Mouse (Mus musculus) embryonic fibroblast, embryonic 13.5 days (primary cell): ENCODE measurements around the gene Dnmt3c. TPM values are rescaled to one million over a fixed set of nuclear protein-coding genes. Genes with fewer than 3 reads are reported as not detected.

Source experiments
- H3K27ac ChIP-seq: 2 replicates; pipeline ENCODE4 v1.5.1; 2012; ENCODE audit warnings: low read length, control low read depth, inconsistent platforms; ENCODE audit not compliant: insufficient read depth
- H3K4me1 ChIP-seq: 2 replicates; pipeline ENCODE4 v1.6.1; 2011; ENCODE audit warnings: low read length; ENCODE audit not compliant: control insufficient read depth, insufficient read depth
- H3K4me3 ChIP-seq: 2 replicates; pipeline ENCODE4 v1.5.1; 2011; ENCODE audit warnings: mild to moderate bottlenecking, control low read depth, low read length; ENCODE audit not compliant: insufficient read depth
- CTCF ChIP-seq: IDR thresholded peaks from 2 replicates; pipeline ENCODE4 v1.5.1; 2011; ENCODE audit warnings: mild to moderate bottlenecking, control low read depth, low read length, moderate library complexity, borderline replicate concordance; ENCODE audit not compliant: insufficient read depth
- POLR2A ChIP-seq: IDR thresholded peaks from 2 replicates; pipeline ENCODE4 v1.6.1; 2011; ENCODE audit warnings: low read depth, mild to moderate bottlenecking, control low read depth, low read length, moderate library complexity
- polyA plus RNA-seq: library from polyadenylated mRNA; stranded (reverse); fragments of >200 nt; gene quantifications from 2 replicates; pipeline ENCODE4 v1.2.4, GENCODE M21; 2011; ENCODE audit warnings: low read depth; ENCODE audit not compliant: missing spikeins, insufficient read length

Gene Dnmt3c
- polyA plus RNA-seq, 1 experiment: not detected

DNA sequence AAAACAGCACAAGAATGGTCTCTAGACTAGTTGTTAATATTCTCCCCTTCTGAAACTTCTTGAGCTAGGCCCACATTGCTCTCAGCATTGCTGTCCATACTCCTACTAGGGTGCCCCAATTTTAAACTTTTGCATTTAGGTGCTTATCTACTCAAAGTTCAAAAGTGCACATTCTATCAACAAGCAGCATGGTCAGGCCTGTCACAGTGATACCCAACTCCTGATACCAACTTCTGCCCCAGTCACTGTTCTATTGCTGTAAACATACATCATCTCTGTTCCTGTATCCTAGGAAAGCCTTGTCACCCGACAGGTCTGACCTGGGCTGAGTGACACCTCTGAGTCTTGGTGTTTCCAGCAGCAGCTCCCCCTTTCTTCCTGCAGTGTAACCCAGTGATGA lies 26.6 kb downstream of the Dnmt3c start:
- H3K27ac ChIP-seq: no peak overlapping the region
- H3K4me1 ChIP-seq: no peaks in the 10 kb centered on the region
- TF ChIP-seq CTCF: no peak
- no peak for TF ChIP-seq POLR2A
- H3K4me3 ChIP-seq: no peak overlapping the region

DNA sequence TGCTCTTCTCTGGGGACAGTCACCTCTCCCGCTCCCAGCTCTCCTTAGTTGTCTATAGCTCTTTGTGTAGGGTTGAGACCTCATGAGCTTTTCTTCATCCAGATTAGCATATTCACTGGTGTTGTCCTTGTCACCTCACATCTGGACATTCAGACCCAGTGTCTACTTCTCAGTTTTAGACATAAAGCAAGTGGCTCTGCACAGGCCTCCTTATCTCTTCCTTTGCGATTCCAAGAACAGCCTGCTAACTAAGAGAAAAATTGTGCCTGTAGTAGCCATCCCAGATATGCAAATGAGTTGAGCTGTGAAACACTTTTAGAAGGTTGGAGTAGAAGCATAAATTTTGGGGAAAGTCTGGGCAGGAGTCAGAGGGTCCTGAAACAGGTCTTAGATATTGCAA lies 28.0 kb downstream of the Dnmt3c start:
- no peak for TF ChIP-seq POLR2A
- TF ChIP-seq CTCF: no peak
- Histone ChIP-seq H3K4me3 (no peak overlapping the region), H3K27ac (no peak overlapping the region), H3K4me1 (no peaks in the 10 kb centered on the region)

DNA sequence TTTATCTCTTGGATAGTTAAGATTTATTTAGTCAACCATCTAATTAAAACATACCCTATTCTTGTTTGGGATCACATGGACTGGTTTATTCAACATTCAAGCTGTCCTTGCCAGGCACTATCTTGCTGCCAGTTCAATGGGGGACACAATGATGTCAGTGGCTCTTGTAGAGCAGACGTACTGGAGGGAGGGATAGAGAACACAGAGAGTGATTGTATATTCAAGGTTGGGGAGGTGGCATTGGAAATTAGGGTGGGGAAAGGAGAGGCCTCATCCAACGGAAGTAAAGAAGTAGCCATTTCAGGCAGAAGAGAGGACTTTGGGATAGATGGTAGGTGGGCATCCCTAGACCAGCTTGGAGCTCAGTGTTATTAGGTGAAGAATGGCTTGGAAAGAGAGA lies 28.4 kb downstream of the Dnmt3c start:
- no peak overlapping the region for H3K27ac ChIP-seq
- H3K4me1 ChIP-seq: no peaks in the 10 kb centered on the region
- no peak overlapping the region for H3K4me3 ChIP-seq
- TF ChIP-seq POLR2A: no peak

DNA sequence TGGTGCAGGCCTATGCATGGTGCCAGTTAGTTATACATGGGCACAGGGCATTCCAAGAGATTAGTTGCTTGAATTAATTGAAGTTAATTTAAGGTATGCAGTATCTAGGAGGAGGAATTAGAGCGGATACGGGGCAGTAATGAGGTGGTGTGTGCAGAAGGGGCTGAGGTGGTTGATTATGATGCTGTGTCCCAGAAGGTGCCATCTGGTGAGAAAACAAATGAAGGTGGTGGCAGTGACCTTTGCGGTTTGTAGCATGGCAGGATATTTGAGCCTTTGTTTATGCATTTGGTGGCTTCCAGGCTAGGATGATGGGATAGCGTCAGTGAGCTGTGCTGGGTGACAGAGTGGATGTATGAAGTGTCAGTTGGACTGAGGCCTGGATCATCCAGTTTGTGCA lies 28.8 kb downstream of the Dnmt3c start:
- H3K4me1 ChIP-seq: no peaks in the 10 kb centered on the region
- TF ChIP-seq CTCF (no peak), POLR2A (no peak)
- H3K27ac ChIP-seq: no peak overlapping the region
- H3K4me3 ChIP-seq: no peak overlapping the region

DNA sequence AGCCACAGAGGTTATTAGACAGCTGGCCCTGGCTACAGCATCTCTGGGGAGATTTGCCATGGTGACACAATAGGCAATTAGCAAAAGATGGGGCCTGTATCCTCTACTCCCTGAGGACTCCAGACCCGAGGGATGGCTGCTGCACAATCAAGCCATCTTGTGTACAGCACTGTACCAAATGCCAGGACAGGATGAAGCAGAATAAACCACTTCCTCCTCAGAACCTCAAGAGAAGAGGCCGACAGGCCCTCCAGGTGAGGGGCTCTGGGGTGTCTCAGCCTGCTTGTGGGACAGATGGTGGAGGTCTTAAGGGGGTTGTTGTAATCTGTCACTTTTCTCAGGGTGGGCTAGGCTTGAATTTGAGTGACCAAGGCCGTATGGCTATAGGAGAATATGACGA lies 37.6 kb downstream of the Dnmt3c start:
- TF ChIP-seq CTCF (no peak), POLR2A (no peak)
- H3K27ac ChIP-seq: no peak overlapping the region
- H3K4me3 ChIP-seq: no peak overlapping the region
- H3K4me1 ChIP-seq: no peaks in the 10 kb centered on the region

DNA sequence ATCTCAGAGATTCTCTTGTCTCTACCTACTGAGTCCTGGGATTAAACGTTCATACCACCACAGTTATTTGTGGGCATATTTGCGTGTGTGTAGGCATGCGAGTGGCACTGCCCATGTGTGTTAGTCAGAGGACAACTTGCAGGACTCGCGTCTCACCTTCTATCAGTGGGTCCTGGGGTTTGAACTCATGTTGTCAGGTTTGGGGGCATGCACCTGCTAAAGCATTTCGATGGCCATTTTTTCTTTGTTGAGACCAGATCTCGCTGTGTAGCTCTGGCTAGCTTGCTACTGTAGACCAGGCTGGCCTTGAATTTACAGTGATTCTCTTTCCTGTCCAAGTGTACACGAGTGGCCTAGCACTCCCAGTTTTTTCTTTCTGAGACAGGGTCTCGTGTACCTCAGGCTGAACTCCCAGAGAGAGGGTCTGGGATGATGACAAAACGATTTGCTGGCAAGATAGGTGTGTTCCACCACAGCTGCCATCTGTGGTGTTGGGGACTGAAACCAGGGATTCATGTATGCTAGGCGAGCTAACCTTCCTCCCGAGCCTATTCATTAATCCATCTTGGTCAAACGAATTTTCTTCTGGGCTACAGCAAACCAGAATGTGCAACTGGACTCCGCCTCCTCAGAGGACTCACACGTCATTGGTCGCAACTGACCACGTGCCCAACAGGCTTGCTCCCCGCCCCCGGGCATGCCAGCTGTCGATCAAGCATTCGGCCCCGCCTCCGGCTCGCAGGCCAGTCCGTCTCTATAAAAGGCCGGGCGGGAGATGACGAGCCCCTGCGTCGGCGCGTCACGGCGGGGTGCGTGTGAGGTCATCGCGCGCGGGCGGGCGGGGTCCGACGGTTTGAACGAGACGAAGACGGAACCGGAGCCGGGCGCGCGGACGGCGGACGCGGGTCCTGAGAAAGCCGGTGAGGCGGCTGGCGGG lies 44.3 kb downstream of the Dnmt3c start, which contains the start of gene Mapre1:
TSS of gene Mapre1 (plus strand) at position 775 of the 937 bp plus-strand sequence.
- Histone ChIP-seq H3K4me3 (peak within 1 kb of the TSS; percentile 98), H3K27ac (peak within 1 kb of the TSS; percentile 89), H3K4me1 (peaks cover 8% of the 10 kb centered on the region)
- peak; percentile 88 for TF ChIP-seq POLR2A
- no peak for TF ChIP-seq CTCF

DNA sequence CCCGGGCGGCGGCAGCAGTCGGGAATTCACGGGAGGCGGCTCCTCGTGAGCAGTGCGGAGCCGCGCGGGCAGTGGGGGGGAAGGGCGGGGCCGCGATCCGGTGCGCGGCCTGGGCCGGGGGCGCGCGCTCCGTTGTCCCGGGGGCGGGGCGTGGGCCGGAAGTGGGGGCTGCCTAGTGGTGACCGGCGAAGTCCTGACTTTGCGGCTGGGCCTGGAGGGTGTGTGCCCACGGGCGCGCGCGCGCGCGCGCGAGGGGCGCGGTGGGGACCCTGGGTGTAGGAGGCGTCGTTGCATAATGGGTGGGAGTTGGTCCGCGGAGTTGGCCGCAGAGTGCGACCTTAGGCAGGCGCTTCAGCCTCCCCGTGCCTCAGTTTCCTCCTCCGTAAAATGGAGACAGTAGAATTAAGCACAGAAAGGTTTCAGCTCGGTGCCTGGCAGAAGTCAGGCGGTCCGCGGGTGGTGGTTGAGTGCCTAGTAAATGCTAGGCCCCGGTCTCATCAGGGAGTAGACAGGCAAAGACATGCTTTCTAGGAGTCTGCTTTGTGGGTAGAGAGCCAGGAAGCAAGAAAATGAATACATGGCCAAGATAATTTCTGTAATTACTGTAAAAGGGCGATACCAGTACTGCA lies 45.1 kb downstream of the Dnmt3c start:
- TF ChIP-seq CTCF: no peak
- TF ChIP-seq POLR2A: peak; percentile 39; the same call in 1 of the 2 replicates
- peak overlapping the region; percentile 89 for H3K27ac ChIP-seq

DNA sequence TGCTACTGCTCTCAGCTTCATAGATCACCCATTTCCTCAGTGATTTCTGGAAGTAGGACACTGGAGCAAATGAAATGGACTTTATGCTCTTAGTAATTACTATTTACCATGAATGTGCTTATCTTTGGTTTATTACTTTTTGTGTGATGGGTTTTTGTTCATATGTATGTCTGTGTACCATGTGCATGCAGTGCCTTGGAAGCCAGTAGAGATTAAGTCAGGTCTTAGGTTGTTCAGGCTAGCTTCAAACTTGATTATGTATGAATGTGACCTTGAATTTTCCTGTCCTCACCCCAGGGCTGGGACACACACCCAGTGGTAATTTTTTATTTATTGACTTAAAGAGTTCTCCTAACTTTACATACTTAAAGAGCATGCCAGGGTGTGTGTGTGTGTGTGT lies 51.5 kb downstream of the Dnmt3c start:
- TF ChIP-seq POLR2A (no peak), CTCF (no peak)
- peaks cover 9% of the 10 kb centered on the region for H3K4me1 ChIP-seq

More for the DNA sequence above, 45.1 kb downstream of the Dnmt3c start:
- Histone ChIP-seq H3K4me3 (peak overlapping the region; percentile 98), H3K4me1 (peaks cover 8% of the 10 kb centered on the region)

DNA sequence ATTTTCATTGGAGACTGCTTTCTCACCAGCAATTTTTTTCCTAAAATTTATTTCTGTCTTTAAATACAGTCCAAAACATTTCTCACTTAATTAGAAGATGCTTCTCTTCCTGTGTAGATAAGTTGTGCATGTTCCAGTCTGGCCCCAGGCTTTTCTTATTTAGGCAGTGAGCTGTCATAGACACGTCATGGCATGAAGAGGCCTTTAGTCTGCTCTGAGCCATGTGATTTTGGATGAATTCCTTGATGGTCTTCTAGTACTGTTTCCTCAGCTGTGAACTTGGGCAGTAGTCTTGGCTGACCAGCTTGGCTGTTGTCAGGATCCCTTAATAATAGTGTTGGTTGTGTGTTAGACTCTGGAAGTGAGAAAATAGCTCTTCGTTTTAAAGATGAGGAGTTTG lies 53.9 kb downstream of the Dnmt3c start:
- TF ChIP-seq POLR2A (no peak), CTCF (no peak)
- Histone ChIP-seq H3K27ac (peak overlapping the region; percentile 39; the same call in 1 of the 2 replicates), H3K4me3 (no peak overlapping the region), H3K4me1 (peaks cover 5% of the 10 kb centered on the region; the same call in 1 of the 2 replicates)

More for the DNA sequence above, 51.5 kb downstream of the Dnmt3c start:
- H3K27ac ChIP-seq: no peak overlapping the region
- no peak overlapping the region for H3K4me3 ChIP-seq

DNA sequence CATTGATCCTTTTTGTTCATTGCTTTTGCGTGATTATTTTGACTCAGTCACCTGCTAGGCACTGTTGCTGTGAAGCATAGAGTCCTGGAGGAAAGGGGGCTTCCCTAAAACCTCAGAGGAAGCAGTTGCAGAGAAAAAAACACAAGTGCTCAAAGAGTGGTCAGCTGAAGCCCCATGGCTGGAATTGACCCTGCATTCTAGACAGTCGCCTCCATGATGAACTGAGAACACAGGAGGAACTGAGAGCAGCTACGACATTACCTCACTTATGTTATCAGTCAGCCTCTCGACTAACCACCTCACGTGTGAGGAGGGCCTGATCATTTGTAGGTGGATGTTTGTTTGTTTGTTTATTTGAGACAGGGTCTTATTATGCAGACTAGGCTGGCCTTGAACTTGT lies 65.7 kb downstream of the Dnmt3c start:
- H3K27ac ChIP-seq: no peak overlapping the region
- no peak overlapping the region for H3K4me3 ChIP-seq
- TF ChIP-seq CTCF (no peak), POLR2A (no peak)
- no peaks in the 10 kb centered on the region for H3K4me1 ChIP-seq
